Mouse (Mus musculus) bone marrow macrophage, adult 2 months (primary cell): Measurements from ENCODE around the gene Btbd9. TPM values are rescaled to one million over a fixed set of nuclear protein-coding genes. Genes with fewer than 3 reads are reported as not detected.

ENCODE experiments used
- H3K27ac ChIP-seq: 2 replicates; pipeline ENCODE4 v1.5.1; 2012; ENCODE audit warnings: low read depth, low read length; ENCODE audit not compliant: insufficient read depth
- H3K4me1 ChIP-seq: 2 replicates; pipeline ENCODE4 v1.6.1; 2012; ENCODE audit warnings: low read length; ENCODE audit not compliant: control insufficient read depth, insufficient read depth
- H3K4me3 ChIP-seq: 2 replicates; pipeline ENCODE4 v1.5.1; 2012; ENCODE audit warnings: mild to moderate bottlenecking, low read length, moderate library complexity; ENCODE audit not compliant: insufficient read depth
- CTCF ChIP-seq: IDR thresholded peaks from 2 replicates; pipeline ENCODE4 v1.5.1; 2012; ENCODE audit warnings: low read depth, mild to moderate bottlenecking, low read length, moderate library complexity
- POLR2A ChIP-seq: IDR thresholded peaks from 2 replicates; pipeline ENCODE4 v1.6.1; 2012; ENCODE audit warnings: mild to moderate bottlenecking, low read depth, low read length, borderline replicate concordance
- polyA plus RNA-seq: library from polyadenylated mRNA; stranded (reverse); fragments of >200 nt; gene quantifications from 2 replicates; pipeline ENCODE4 v1.2.4, GENCODE M21; 2012; ENCODE audit not compliant: missing spikeins, insufficient read depth, insufficient read length

The Btbd9 gene
- polyA plus RNA-seq, 1 experiment, result 22.9 TPM

- no peak overlapping the region for H3K4me3 ChIP-seq
- no peak overlapping the region for H3K27ac ChIP-seq
- peaks cover 13% of the 10 kb centered on the region; the same call in 1 of the 2 replicates for H3K4me1 ChIP-seq
- TF ChIP-seq POLR2A (no peak), CTCF (no peak)
These were observed 313.3 kb downstream of the Btbd9 start for GRCm38 (mm10) chr17:30262943-30263342.

- peaks cover 13% of the 10 kb centered on the region; the same call in 1 of the 2 replicates for H3K4me1 ChIP-seq
- no peak overlapping the region for H3K27ac ChIP-seq
- H3K4me3 ChIP-seq, result no peak overlapping the region
- TF ChIP-seq POLR2A (no peak), CTCF (no peak)
These were observed 313.8 kb downstream of the Btbd9 start for GRCm38 (mm10) chr17:30262440-30262839.

- TF ChIP-seq CTCF, result no peak
- TF ChIP-seq POLR2A, result no peak
- H3K4me3 ChIP-seq, result no peak overlapping the region
- H3K4me1 ChIP-seq, result peaks cover 13% of the 10 kb centered on the region; the same call in 1 of the 2 replicates
- no peak overlapping the region for H3K27ac ChIP-seq
These were observed 314.3 kb downstream of the Btbd9 start for GRCm38 (mm10) chr17:30261983-30262340.

GRCm38 (mm10) chr17:30261307-30261982, 314.8 kb downstream of the Btbd9 start:
- peaks cover 13% of the 10 kb centered on the region; the same call in 1 of the 2 replicates for H3K4me1 ChIP-seq
- H3K27ac ChIP-seq, result no peak overlapping the region
- no peak overlapping the region for H3K4me3 ChIP-seq
- TF ChIP-seq CTCF, result no peak
- no peak for TF ChIP-seq POLR2A

GRCm38 (mm10) chr17:30260641-30261306, 315.5 kb downstream of the Btbd9 start:
- Histone ChIP-seq H3K27ac (no peak overlapping the region), H3K4me3 (no peak overlapping the region), H3K4me1 (peaks cover 13% of the 10 kb centered on the region; the same call in 1 of the 2 replicates)
- TF ChIP-seq POLR2A, result no peak

- TF ChIP-seq CTCF, result no peak
- TF ChIP-seq POLR2A, result no peak
- H3K27ac ChIP-seq, result no peak overlapping the region
These were observed 316.4 kb downstream of the Btbd9 start for GRCm38 (mm10) chr17:30259938-30260337.

GRCm38 (mm10) chr17:30258480-30258879, 317.8 kb downstream of the Btbd9 start:
- peaks cover 13% of the 10 kb centered on the region; the same call in 1 of the 2 replicates for H3K4me1 ChIP-seq
- TF ChIP-seq CTCF (no peak), POLR2A (no peak)
- H3K4me3 ChIP-seq, result no peak overlapping the region
- no peak overlapping the region for H3K27ac ChIP-seq

More at GRCm38 (mm10) chr17:30259938-30260337, 316.4 kb downstream of the Btbd9 start:
- H3K4me3 ChIP-seq, result no peak overlapping the region
- peaks cover 13% of the 10 kb centered on the region; the same call in 1 of the 2 replicates for H3K4me1 ChIP-seq

GRCm38 (mm10) chr17:30255928-30256560, 320.2 kb downstream of the Btbd9 start:
- Histone ChIP-seq H3K27ac (no peak overlapping the region), H3K4me1 (peaks cover 7% of the 10 kb centered on the region; the same call in 1 of the 2 replicates), H3K4me3 (no peak overlapping the region)
- TF ChIP-seq CTCF (no peak), POLR2A (no peak)

- no peak for TF ChIP-seq POLR2A
- no peak for TF ChIP-seq CTCF
- H3K27ac ChIP-seq, result no peak overlapping the region
- no peak overlapping the region for H3K4me3 ChIP-seq
- no peaks in the 10 kb centered on the region for H3K4me1 ChIP-seq
These were observed 322.4 kb downstream of the Btbd9 start for GRCm38 (mm10) chr17:30253924-30254323.

- Histone ChIP-seq H3K4me3 (no peak overlapping the region), H3K27ac (no peak overlapping the region), H3K4me1 (no peaks in the 10 kb centered on the region)
- TF ChIP-seq POLR2A (no peak), CTCF (no peak)
These were observed 323.3 kb downstream of the Btbd9 start for GRCm38 (mm10) chr17:30253028-30253427.
